Mouse (Mus musculus) layer of hippocampus, postnatal 10 days (tissue): Measurements from ENCODE around the gene Pygo1. TPM values are rescaled to one million over a fixed set of nuclear protein-coding genes. Genes with fewer than 3 reads are reported as not detected.
A peak's percentile ranks its signal among the peaks of the same experiment; 100 is the strongest.

Experiments used
- DNase-seq, 2 experiments: peaks; one replicate each; pipeline ENCODE4 v3.0.0; 2021; ENCODE audit warnings: low spot score in 2 of 2
- total RNA-seq, 2 experiments: library from RNA; stranded (reverse); gene quantifications; 2 replicates each; pipeline ENCODE4 v1.2.3; 2021

Pygo1 gene
- total RNA-seq, 2 experiments from 2014 or later, result 28.3 to 31.2 TPM

DNA sequence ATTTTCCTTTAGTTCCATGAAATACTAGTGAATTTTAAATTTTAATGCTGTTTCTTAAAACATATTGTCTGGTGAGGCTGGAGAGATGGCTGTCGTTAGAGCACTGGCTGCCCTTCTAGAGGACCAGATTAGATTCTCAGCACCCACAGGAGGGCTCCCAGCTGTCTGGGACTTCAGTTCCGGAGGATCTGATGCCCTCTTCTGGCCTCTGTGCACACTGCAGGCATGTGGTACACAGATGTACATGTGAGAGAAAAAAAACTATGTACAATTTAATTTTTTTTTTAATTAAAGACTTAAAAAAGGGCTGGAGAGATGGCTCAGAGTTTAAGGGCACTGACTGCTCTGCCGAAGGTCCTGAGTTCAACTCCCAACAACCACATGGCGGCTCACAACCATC is 9.9 kb downstream of the Pygo1 start:
- DNase-seq, result no peak

DNA sequence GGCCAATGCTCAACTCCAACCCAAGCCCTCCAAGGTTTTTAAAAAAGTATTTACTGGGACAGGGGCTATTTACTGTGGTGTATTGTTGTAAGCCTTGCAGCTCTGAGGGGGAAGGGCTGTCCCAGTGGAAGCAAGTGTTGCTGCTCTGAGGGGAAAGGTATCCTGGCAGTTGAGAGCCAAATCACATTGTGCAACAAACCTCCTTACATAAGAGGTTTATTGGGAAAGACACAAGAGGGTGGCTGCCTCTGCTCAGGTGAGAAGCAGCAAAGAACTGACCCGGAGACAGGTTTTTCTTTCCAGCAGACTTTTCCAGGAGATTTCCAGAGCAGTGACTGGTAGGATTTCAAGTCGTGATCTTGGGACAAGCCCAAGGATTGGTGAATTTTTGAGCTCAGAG is 10.9 kb downstream of the Pygo1 start:
- DNase-seq, result no peak

DNA sequence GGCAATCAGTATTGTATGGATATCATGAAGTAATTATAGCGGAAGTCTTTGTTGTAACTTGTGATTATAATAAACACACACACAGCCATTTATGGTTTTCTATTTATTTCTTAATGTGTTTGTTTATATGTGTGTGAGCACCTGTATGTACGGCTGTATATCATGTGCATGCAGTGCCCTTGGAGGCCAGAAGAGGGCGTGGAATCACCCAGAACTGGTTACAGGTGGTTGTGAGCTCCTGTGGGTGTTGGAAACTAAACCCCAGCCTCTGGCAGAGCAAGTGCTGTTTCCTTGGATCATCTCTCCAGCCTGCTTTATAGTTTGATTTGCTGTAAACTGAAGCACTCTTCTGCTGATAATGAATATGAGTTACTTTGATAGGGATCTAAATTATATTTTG is 18.0 kb downstream of the Pygo1 start:
- no peak for DNase-seq

DNA sequence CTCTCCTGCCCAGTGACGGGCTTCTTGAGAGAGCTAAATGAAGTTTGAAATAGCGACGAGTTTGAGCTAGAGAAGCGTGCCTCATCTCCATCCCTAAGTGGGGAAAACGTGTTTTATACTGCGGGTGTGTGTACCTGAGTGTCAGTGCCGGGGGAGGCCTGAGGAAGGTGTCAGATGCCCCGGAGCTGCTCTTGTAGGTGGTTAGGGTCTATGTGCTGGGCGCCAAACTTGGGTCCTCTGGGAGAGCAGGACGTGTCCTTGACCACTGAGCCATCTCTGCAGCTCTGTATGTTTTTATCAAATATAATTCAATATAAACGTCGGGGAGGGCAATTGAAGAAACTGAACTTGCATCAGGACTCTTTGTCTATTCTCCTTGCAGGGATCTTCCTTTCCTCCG is 18.8 kb downstream of the Pygo1 start:
- no peak for DNase-seq

DNA sequence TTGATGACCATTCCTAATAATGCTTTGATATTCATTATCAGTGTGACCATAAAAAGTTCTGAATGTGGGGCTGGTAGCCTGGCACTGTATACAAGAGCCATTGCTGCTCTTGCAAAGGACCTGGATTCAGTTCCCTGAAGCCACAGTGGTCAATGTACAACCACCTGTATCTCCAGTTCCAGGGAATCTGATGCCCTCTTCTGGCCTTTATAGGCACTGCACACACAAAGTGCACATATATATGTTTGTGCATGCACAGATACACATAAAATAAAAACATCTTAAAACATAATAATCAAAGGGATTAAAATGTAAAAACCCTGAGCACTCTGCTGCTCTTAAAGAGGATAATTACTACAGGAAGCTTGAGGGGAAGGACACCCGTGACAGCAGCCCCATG is 21.6 kb downstream of the Pygo1 start:
- no peak for DNase-seq

DNA sequence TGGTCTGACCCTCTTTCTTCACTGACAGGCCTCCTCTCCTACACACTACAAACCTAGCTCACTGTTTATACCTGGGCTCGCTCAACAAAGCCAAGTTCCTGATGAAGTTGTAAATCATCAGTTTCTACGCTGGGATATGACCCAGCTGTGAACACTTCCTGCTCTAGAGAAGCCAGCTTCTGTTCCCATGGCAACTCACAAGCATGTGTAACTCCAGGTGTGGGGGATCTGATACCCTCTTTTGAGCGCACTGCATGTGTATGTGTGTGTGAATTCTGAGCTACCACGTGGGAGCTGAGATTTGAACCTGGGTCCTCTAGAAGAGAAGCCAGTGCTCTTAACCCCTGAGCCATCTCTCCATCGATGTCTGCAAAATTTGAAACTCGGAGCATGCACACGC is 24.1 kb downstream of the Pygo1 start:
- no peak for DNase-seq

DNA sequence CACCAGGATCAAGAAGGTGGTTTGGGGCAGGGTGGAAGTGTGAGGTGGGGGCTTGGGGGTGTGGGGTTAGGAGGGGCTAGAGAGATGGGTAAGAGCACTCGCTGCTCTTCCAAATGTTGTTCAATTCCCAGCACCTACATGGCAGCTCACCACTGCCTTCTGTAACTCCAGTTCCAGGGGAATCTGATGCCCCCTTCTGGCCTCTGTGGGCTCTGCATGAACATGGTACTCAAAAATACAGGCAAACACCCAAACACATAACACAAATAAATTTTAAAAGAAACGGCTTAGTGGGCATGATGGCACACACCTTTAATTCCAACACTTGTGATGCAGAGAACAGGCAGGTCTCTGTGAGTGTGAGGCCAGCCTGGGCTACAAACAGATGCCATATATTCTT is 29.3 kb downstream of the Pygo1 start:
- no peak for DNase-seq

DNA sequence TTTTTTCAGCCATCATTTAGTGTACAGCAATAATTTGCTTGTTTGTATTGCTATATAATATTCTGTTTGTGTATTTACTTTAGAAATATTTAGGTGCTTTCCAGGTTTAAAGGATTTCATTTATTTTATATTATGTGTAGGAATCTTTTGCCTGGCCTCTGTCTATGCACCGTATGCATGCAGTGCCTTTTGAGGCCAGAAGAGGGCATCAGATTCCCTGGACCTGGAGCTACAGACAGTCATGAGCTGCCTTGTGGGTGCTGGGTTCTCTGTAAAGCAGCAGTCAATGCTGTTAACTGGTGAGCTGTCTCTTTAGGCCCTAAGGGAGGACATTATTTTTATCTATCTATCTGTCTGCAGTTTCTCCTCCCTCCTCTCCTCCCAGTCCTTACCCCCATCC is 30.1 kb downstream of the Pygo1 start:
- peak in 1 of 2 experiments; percentile 56 for DNase-seq

DNA sequence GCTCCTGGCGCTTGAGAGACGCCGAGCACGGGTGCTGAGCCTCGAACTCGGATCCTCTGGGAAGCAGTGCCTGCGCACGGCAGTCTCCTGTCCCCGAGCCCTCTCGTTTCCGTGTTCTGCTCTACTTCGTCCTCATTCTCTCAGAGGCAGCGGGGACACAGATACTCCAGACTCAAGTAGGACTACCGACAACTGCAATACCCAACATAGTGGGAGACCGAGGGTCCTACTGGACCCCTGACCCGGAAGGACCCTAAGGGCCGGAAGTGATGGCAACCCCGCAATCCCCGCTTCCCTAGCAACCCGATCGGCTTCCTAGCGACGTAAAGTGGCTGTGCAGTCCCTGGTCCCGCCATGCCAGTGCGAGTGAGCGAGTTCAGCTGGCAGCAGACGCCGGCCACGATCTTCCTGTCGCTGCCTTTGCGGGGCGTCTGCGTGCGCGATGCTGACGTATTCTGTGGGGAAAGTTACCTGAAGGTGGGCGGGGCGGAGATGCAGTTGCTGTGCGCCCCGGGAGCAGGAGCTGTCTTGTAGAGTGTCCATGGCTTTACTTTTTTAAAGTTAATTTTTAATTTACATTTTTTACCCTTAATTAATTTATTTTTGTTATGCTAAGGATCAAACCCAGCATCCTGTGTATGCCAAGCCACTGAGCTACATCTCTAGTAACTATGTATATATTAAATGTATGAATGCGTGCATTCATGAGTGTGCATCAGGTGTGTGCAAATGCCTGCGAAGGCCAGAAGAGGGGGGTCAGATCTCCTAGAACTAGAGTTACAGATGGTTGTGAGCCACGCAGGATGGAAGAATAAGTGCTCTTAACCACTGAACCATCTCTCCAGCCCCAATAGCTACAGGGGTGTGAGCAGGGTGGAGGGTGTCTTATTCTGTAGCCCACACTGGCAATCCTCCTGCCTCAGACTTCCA is 33.3 kb downstream of the Pygo1 start, which contains the start of the genes Dyx1c1 and Gm44503:
TSS of gene Dyx1c1 (plus strand) at position 265 of the 930 bp plus-strand sequence.
TSS of gene Gm44503 (plus strand) at position 332 of the 930 bp plus-strand sequence.
- peak; percentile 69 to 79 for DNase-seq

DNA sequence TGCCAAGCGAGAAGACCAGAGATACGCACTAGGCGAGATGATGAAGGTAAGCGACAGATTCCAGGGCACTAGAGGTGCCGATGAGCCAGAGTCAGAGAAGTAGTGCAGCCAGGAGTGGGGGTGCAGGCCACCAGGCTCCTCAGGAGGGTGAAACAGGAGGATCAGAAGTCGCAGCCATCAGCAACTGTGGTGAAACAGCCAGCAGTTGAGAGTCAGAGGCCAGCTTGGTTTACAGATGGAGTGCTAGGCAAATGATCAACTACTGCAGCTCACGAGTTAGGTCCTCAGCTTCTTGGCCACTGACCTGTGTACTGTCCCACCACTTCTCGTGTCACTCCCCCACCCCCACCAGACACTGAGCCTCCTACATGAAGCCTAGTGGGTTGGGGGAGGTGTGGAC is 35.9 kb downstream of the Pygo1 start:
- DNase-seq, result no peak

DNA sequence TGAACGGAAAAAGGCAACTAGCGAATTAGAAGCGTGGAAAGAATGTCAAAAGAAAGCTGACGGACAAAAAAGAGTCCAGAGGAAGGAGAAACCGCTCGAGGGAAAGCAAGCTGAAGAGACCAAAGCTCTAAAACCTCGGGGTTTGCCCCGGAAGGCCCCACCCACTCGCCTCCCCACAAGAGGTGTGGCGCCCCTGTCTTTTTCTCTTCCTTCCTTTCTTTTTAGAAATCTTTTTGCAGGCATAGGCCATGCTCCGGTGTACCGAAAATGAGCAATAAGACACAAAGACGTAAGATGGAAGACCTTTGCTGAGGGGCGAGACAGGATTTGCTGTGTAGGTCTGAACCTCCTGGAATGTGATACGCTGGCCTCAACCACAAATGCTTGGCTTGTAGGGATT is 36.5 kb downstream of the Pygo1 start:
- no peak for DNase-seq

DNA sequence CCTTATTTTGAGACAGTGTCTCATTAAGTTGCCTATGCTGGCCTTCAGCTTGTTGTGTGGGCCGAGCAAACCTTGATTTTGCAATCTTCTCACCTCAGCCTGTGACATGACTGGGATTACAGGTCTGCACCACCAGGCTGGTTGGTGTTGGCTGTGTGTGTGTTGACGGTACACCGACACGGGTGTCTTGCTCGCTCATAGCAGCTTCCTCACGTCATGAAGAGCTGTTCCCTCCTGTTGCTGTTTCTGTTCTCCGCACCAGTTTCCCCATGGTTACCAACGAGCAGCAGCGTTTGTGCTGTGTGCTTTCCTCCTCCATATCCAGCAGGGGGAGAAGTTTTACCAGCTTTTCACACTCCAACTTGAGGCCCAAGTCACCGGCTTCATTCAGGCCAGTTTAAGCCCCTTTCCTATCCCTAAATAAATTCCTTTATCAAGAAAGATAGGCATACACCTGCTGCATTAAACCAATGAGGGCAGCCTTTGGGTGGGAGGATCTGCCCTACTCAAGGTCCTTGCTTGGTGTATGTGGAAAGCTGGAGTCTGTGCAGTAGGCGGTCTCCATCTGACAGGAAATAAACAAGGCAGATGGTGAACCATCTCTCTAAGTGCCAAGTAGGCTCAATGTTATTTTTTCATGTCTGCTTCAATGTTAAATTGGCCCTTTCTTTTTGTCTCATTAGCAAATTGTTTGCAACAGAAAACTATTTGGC is 43.1 kb downstream of the Pygo1 start:
- DNase-seq, result peak; percentile 71 to 74

DNA sequence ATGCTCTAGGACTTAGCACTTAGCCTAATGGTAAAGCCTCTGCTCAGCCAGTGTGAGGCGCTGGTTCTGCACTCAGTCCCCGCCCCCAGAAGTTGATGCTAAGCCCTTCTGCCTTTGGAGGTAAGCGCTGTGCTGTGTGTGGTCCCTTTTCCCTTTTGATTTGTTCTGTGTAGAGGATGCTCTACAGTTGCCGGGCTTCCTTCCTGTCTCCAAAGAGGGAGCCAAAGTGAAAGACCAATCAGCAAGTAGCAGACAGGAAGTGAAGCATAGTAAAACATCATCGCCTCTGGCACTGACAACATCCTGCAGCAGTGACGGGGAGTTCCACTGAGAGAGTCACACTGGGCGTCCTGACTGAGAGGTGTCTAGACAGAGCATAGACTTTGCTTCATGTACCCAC is 44.4 kb downstream of the Pygo1 start:
- DNase-seq, result no peak

DNA sequence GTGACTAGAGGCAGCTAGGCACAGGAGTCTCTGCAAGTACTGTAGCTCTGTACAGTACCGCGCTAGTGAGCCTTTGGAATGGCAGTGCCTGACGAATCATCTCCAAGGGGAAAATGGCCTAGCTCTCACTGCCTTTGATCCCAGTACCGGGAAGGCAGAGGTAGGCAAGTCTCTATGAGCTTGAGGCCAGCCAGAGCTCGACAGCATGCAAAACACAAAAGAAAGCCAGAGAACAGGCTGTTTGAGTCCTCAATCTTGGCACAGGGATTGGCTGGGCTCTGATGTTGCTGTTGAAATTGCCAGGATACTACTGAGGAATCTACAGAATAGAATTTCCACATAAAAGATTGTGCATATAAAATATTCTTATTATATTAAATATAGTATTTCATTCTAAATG is 47.0 kb downstream of the Pygo1 start:
- no peak for DNase-seq

DNA sequence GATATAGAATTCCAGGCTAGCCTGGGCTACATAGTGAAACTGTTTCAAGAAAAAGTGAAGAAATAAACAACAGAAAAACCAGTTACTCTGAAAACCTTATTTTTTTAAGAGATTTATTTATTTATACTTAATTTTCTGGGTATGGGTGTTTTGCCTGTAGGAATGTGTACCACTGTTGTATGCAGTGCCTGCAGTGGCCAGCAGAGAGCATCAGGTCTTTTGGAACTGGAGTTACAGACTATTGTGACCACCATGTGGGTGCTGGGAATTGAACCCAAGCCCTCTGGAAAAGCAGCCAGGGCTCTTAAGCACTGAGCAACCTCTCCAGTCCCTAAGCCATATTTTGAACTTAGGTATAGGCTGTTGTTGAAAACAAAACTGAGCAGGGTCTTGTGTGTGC is 47.5 kb downstream of the Pygo1 start:
- DNase-seq, result no peak

DNA sequence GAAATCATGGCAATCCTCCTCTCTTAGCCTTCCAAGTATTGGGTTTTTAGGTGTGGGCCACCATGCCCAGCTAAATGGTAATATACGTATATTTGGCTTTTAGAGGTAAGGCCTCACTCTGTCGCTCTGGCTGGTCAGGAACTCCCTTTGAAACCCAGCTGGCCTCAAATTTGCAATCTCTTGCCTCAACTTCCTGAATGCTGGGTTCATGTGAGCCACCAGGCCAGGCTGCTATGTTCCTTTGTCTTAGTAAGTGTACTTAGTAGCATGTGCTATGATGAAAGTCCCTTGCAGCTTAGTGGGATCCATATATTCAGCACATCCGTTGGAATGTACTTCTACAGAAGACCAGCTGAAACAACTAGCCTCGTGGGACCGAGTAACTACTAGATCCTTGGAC is 49.3 kb downstream of the Pygo1 start:
- DNase-seq, result no peak

DNA sequence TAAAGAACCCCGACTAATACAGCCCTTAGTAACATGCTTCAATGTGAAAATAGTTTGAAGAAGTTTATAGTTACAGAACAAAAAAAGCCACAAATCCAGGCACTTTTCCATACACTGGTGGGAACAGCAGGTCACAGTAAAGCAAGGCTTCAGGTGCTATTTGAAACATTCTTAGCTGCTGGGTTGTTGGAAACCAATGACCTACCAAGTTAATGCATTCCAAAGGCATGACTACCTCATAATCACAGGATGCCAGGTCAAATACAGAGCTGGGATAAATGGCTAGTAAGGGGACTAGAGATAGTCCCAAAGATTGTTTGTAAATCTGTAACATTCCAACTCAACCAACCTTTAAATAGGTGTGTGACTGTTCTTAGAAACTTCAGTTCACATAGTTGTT is 49.8 kb downstream of the Pygo1 start:
- no peak for DNase-seq

DNA sequence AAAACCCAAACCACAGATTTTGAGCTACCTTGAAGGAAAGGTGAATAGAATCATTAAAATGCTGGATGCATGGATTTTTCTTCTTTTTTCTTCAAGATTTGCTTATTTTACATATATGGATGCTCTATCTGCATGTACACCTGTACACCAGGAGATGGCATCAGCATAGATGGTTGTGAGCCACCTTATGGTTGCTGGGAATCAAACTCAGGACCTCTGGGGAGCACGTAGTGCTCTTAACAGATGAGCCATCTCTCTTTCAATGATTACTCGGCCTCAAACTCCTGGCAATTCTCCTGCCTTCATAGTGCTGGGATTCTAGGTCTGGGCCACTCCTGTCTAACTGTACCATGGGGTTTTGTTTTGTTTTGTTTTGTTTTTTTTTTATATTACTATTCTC is 57.6 kb downstream of the Pygo1 start:
- no peak for DNase-seq

DNA sequence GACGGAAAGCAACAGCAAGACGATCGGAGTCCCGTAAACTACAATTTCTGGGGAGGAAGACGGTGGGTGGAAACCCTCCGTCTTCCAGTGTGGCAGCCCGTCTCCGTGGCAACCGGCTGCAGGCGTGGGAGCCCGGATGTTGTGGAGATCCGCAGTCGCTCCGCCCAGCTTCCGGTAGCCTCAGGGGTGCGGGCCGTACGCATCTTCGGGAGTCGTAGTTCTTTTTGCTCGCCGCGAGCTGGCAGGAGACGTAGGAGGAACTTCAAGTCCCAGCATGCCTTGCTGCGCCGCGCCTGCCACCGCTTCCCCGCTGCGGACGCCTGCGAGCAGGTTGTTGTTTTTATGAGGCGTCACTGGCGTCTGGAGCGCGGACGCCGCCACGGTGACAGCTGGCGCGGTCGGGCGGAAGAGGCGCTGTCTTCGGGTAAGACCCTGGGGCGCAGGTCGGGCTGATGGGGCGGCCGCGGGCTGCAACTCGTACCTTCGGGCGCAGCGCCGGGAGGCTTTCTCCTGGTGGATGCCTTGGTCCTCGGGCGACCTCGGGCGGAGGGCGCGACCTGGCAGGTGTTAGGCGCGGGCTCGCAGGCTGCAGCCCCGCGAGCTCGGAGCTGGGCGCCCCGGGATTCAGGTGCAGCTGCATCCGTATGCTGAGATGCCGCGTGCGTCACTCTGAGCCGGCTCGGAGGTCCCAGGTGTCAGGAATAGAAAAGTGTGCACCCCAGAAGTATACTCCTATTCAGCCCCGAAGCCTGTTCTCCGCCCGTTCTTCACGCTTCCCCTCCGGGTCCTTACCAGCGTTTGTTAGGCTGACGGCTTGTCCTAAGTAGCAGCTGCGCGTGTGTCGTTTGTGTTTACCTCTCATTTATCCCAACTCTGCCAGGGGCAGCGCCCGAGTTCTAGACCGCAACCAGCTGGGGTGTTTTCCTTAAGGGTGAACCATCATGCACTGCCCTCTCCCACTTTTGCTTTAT is 60.1 kb downstream of the Pygo1 start, which contains the start of the genes Ccpg1os and Ccpg1:
TSS of gene Ccpg1os (minus strand) at position 133 of the 971 bp plus-strand sequence.
TSS of gene Ccpg1 (plus strand) at position 180 of the 971 bp plus-strand sequence.
- DNase-seq, result peak; percentile 94 to 96

DNA sequence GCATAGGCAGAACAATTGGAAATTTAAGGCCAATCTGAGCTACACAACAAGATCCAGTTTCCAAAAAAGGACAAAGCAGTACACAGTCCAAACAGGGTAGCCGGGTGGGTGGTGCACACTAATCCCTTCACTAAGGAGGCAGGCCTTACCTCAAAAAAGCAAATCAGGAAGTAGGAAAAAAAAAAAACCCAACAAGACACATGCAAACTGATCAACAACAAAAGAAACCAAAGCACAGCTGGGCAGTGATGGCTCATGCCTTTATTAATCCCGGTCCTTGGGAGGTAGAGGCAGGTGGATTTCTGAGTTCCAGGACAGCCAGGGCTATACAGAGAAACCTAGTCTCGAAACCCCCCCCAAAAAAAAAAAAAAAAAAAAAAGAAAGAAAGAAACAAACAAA is 62.3 kb downstream of the Pygo1 start:
- no peak for DNase-seq

DNA sequence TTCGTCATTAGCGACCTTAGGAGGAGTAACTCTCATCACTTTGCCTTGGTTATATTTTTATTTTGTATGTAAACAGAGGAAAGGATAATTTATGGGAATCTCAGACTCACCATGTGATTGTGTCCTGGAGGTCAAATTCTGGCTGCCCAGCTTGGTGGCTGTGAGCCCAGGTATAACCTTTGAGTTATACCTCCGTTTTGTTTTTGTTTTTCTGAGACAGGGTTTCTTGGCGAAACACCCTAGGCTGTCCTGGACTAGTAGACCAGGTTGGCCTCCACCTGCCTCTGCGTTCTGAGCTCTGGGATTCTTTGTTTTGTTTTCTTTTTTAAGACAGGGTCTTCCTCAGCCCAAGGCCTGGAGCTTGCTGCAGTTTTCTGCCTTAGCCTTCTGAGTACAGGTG is 63.3 kb downstream of the Pygo1 start:
- no peak for DNase-seq
